Mouse (Mus musculus) forebrain, embryonic 14.5 days (tissue): Measurements from ENCODE around the gene Tctn3. TPM values are rescaled to one million over a fixed set of nuclear protein-coding genes. Genes with fewer than 3 reads are reported as not detected.

Experiments
- ATAC-seq: fragments of 200-750 bp; cut with Nextera tagmentation; 2 replicates; pipeline ENCODE4 v1.8.0; 2017; ENCODE audit warnings: mild to moderate bottlenecking, moderate library complexity
- DNase-seq: peaks from one replicate; pipeline ENCODE4 v3.0.0-alpha.2; 2015; ENCODE audit warnings: low spot score
- H3K27ac ChIP-seq: fragments of 300-500 bp; sonication (generic); 2 replicates; pipeline ENCODE4 v1.5.1; 2014; ENCODE audit warnings: low read depth, mild to moderate bottlenecking, control low read depth, low read length, moderate library complexity
- H3K27me3 ChIP-seq: fragments of 300-500 bp; sonication (generic); replicated peaks from 2 replicates; pipeline ENCODE4 v1.6.1; 2014; ENCODE audit warnings: low read length, control low read depth, mixed read lengths; ENCODE audit not compliant: control insufficient read depth, insufficient read depth
- H3K36me3 ChIP-seq: fragments of 300-500 bp; sonication (generic); 2 replicates; pipeline ENCODE4 v1.6.1; 2014; ENCODE audit warnings: low read length, control low read depth; ENCODE audit not compliant: control insufficient read depth, insufficient read depth
- H3K4me1 ChIP-seq: fragments of 300-500 bp; sonication (generic); 2 replicates; pipeline ENCODE4 v1.6.1; 2014; ENCODE audit warnings: antibody characterized with exemption, low read length, control low read depth; ENCODE audit not compliant: control insufficient read depth, insufficient read depth
- H3K4me2 ChIP-seq: fragments of 300-500 bp; sonication (generic); 2 replicates; pipeline ENCODE4 v1.6.1; 2014; ENCODE audit warnings: mild to moderate bottlenecking, control low read depth, low read length
- H3K4me3 ChIP-seq: fragments of 300-500 bp; sonication (generic); 2 replicates; pipeline ENCODE4 v1.5.1; 2014; ENCODE audit warnings: low read depth, low read length, control low read depth
- H3K9ac ChIP-seq: fragments of 300-500 bp; sonication (generic); 2 replicates; pipeline ENCODE4 v1.6.1; 2014; ENCODE audit warnings: mild to moderate bottlenecking, low read length, control low read depth, moderate library complexity
- H3K9me3 ChIP-seq: fragments of 300-500 bp; sonication (generic); replicated peaks from 2 replicates; pipeline ENCODE4 v1.6.1; 2016; ENCODE audit warnings: low read length, control low read depth, mixed read lengths; ENCODE audit not compliant: control insufficient read depth
- WGBS: fragments of 180-500 bp; shearing (Covaris S2); extraction: QIAGEN DNeasy Blood & Tissue Kit; methylation state at CpG from one replicate; pipeline ENCODE4 v1.1.7; 2014; 5-methylcytosine and 5-hydroxymethylcytosine counted together
- polyA plus RNA-seq: library from polyadenylated mRNA; unstranded; fragments of >200 nt; fragmentation: Nextera tagmentation; extraction: Ambion mirVana; gene quantifications from 2 replicates; pipeline ENCODE4 v1.2.1, GENCODE M21; 2014

The Tctn3 gene
- polyA plus RNA-seq, 1 experiment from 2014 or later: 9.3 TPM

DNA sequence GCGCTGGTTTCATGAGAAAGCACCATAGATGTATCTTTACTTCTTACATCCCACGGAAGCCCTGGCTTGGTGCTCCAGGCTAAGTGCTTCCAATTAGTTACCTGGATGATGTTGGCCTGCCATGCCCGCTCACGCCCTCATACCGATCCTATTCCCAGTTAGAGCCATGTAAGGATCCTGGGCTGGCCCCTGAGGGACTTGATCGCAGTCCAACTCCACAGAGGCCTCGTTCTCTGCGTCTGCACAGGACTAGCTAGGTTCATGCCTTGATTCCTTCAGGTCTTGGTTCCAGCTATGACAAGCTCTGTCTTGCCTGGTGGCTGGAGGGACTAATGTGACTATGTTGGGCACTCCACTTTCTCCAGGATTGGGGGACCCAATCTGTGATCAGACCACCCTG lies 56.9 kb downstream of the Tctn3 start:
- peaks cover 82% of the 10 kb centered on the region for H3K36me3 ChIP-seq

DNA sequence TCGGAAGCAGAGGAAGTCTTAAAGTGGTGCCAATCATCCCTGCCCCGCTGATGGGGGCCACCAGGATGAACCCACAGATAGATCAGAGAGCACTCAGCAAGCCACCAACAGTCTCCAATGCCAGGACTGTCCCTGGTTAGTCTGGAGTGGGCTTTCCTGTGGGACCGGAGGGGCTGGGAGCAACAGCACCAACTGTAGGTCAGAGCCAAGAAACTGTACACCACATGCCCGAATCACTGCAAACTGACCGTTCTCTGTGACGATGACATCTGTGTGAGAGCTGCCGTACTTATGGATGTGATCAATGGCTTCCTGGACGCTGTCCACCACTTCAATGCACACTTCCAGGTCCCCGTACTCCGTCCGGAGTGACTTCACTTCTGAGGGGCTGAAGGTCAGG lies 57.7 kb downstream of the Tctn3 start:
- no peak overlapping the region for H3K4me3 ChIP-seq
- no peaks in the 10 kb centered on the region for H3K4me1 ChIP-seq
- H3K4me2 ChIP-seq: no peak overlapping the region
- H3K9me3 ChIP-seq: no peaks in the 10 kb centered on the region
- DNase-seq (no peak), ATAC-seq (no peak)
- 93% methylated on average over 11 of the region's 11 CpGs for WGBS
- peaks cover 82% of the 10 kb centered on the region for H3K36me3 ChIP-seq
- no peaks in the 10 kb centered on the region for H3K27me3 ChIP-seq
- H3K9ac ChIP-seq: no peak overlapping the region
- no peak overlapping the region for H3K27ac ChIP-seq

More for the DNA sequence above, 56.9 kb downstream of the Tctn3 start:
- Histone ChIP-seq H3K27me3 (no peaks in the 10 kb centered on the region), H3K9ac (no peak overlapping the region), H3K9me3 (no peaks in the 10 kb centered on the region), H3K4me1 (no peaks in the 10 kb centered on the region), H3K4me2 (no peak overlapping the region), H3K27ac (no peak overlapping the region), H3K4me3 (no peak overlapping the region)
- ATAC-seq (no peak), DNase-seq (no peak)
- WGBS: 97% methylated on average over 8 of the region's 8 CpGs

DNA sequence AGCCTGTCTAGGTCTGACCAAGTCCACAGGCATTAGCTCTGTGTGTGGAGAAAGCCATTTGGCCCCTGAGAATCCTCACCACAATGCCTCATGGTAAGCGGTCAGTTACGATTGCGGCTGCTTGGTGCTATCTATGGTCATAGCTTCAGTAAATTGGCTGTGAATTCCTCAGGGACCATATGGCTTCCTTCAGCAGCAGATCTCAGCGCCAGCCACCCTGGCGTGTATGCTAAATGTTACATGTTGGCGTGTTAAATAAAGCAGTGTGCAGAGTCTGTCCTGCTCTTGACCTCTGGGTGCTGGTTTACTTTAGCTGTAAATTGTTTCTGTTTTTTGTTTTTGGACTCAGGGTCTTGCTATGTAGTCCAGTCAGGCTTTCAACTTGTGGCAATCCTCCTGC lies 58.2 kb downstream of the Tctn3 start:
- 93% methylated on average over 6 of the region's 6 CpGs for WGBS
- ATAC-seq: no peak

DNA sequence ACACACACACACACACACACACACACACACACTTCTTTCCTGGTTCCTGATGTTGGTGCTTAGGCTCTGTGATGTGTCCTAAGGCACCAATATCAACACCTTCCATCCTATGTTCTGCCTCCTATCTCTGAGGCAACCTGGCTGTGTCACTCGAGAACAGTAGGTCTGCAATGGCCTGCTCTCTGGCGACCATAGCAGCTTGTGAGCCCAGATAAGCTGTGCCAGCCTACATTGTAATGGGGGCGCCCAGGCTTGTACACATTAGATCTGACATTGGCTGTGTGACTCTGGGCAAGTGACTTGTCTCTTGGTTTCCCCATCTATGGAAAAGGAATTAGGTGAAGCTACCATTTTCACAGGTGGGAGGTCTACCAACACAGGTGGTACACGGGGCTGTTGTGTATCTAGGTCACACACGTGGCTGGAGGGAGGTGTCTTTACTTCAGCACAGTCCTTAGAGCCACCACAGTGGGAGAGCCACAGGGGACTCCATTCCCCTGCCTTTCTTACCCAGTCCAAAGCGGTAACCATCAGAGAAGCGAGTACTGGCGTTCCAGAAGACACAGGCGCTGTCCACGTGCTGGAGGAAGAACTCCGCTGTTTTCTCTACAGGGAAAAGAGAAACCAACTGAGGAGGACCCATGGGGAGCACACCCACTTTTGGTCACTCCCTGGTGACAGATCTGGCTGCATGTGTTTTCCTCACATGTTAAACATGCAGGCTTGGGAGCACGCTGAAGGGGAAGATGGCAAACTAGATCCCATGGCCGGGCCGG lies 58.8 kb downstream of the Tctn3 start:
- ATAC-seq: no peak
- WGBS: 93% methylated on average over 14 of the region's 14 CpGs
- no peak for DNase-seq
- H3K36me3 ChIP-seq: peaks cover 80% of the 10 kb centered on the region
- H3K4me1 ChIP-seq: no peaks in the 10 kb centered on the region
- no peak overlapping the region for H3K4me2 ChIP-seq
- H3K4me3 ChIP-seq: no peak overlapping the region
- no peak overlapping the region for H3K27ac ChIP-seq
- no peak overlapping the region for H3K9ac ChIP-seq
- H3K9me3 ChIP-seq: no peaks in the 10 kb centered on the region
- H3K27me3 ChIP-seq: no peaks in the 10 kb centered on the region

More for the DNA sequence above, 58.2 kb downstream of the Tctn3 start:
- Histone ChIP-seq H3K4me2 (no peak overlapping the region), H3K27me3 (no peaks in the 10 kb centered on the region), H3K4me1 (no peaks in the 10 kb centered on the region), H3K27ac (no peak overlapping the region), H3K9ac (no peak overlapping the region), H3K36me3 (peaks cover 82% of the 10 kb centered on the region), H3K4me3 (no peak overlapping the region), H3K9me3 (no peaks in the 10 kb centered on the region)
- DNase-seq: no peak

DNA sequence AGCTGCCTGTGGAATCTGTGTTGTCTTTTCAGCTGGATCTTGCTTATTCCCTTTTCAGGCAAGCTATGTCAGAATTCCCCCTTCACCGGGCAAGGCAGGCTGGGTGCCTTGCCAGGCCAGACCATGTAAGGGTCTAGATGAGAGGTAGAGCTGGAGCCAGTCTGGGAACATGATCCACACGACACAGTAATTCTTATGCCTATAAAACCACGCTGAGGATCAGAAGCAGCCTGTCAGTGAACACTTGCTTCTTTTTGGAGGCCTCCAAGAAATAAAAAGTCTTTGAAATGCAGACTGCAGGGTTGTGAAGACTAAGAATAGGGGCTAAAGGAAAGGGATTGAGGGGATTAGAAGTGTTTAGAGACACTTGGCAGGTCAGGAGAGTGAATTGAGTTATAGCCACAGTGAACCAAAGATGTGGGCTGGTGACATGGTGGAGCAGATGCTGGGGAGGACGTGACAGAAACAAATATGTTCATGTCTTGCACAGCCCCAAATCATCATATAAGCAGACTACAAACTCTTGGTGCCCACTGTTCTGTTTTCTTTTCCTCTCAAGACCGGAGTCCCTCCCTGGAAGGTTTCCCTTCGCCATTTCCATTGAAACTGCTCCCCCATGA lies 62.4 kb downstream of the Tctn3 start:
- 53% methylated on average over 6 of the region's 6 CpGs for WGBS
- no peak overlapping the region for H3K27ac ChIP-seq
- H3K4me1 ChIP-seq: no peaks in the 10 kb centered on the region
- no peaks in the 10 kb centered on the region for H3K9me3 ChIP-seq
- no peak overlapping the region for H3K4me3 ChIP-seq
- H3K36me3 ChIP-seq: peaks cover 45% of the 10 kb centered on the region
- no peak overlapping the region for H3K4me2 ChIP-seq
- no peak overlapping the region for H3K9ac ChIP-seq
- no peak for ATAC-seq
- no peak for DNase-seq
- H3K27me3 ChIP-seq: no peaks in the 10 kb centered on the region

DNA sequence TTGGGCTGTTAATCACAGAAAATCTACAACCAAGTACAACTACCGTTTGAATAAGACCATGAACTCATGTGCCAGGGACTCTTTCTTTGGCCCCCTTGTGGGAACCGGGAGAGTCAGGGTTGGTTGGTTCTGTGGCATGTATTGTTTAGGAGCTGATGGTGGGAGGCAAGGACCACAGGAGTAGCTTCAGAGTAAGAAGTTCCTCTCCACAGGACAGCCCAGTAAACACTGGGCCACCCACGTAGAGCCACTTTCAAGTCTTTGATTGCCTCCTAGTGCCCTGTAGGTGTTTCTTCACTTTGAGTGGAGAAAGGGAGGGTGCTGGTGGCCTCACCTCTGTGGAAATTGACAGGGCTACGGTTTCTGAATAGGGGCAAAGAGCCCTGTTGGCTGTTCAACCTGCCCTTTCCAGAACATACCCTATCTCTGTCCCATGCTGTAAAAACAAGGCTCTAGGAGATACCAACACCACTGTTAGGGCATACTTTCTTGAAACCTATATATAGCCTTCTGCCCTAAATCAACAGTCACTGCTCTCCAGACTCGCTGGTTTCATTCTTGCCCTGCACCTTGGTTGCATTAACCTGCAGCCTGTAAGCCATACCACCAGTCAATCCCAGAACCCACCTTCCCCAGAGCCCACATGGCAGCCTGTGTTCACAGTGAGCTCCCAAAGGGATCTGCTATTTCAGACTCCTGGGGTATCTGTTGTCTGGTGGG lies 63.1 kb downstream of the Tctn3 start:
- ATAC-seq (no peak), DNase-seq (no peak)
- WGBS: 37% methylated on average over 5 of the region's 5 CpGs
- Histone ChIP-seq H3K36me3 (peaks cover 38% of the 10 kb centered on the region), H3K27ac (no peak overlapping the region), H3K4me2 (no peak overlapping the region), H3K9me3 (no peaks in the 10 kb centered on the region), H3K4me3 (no peak overlapping the region), H3K4me1 (no peaks in the 10 kb centered on the region), H3K27me3 (no peaks in the 10 kb centered on the region), H3K9ac (no peak overlapping the region)

DNA sequence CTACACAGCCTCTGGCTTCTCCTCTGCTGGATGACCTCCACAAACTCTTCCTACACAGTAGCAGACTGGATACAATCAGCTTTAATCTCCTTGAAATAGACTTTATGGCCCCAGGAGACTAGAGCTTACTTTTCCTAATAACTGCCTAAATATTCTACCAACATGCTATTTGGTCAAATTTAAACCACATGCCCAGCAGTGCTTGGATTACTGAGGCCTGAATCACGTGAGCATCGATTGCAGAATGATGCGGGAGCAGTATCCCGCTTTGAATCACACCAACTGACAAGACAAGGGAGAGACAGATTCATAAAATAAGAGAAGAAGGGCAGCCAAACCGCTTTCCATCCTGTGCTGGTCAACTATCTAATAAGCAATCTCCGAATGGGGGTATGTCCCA lies 63.6 kb downstream of the Tctn3 start:
- Histone ChIP-seq H3K27me3 (no peaks in the 10 kb centered on the region), H3K9ac (no peak overlapping the region), H3K4me3 (no peak overlapping the region), H3K9me3 (no peaks in the 10 kb centered on the region), H3K36me3 (peaks cover 32% of the 10 kb centered on the region), H3K4me2 (no peak overlapping the region), H3K27ac (no peak overlapping the region), H3K4me1 (no peaks in the 10 kb centered on the region)
- no peak for ATAC-seq
- 84% methylated on average over 6 of the region's 6 CpGs for WGBS
- no peak for DNase-seq
